Mouse (Mus musculus) erythroblast, adult 5-6 weeks (primary cell): ENCODE measurements around the gene Dctn1. TPM values are rescaled to one million over a fixed set of nuclear protein-coding genes. Genes with fewer than 3 reads are reported as not detected.
"Not testable (repeated sequence)": the region's sequence is repeated elsewhere in the genome, so short reads cannot be mapped to it uniquely, and the experiment has no call there.

Experiments used
- ATAC-seq: replicated peaks from 2 replicates; pipeline ENCODE4 v1.8.0; 2016; ENCODE audit warnings: moderate number of reproducible peaks, mild to moderate bottlenecking, moderate TSS enrichment, inconsistent platforms; ENCODE audit not compliant: poor library complexity, low FRiP score, severe bottlenecking
- total RNA-seq, 2 experiments: library from RNA; stranded (forward) in 1 of 2; stranded (reverse) in 1 of 2; fragments of 150-400 nt in 1 of 2; fragments of 200-764, 138-1000 nt in 1 of 2; gene quantifications; 2 replicates each; pipeline versions ENCODE4 v1.2.3 to v1.2.4; 2015 to 2017; ENCODE audit warnings: low replicate concordance in 2 of 2

Dctn1 gene
- total RNA-seq, 2 experiments from 2014 or later: 18.0 to 21.9 TPM

DNA sequence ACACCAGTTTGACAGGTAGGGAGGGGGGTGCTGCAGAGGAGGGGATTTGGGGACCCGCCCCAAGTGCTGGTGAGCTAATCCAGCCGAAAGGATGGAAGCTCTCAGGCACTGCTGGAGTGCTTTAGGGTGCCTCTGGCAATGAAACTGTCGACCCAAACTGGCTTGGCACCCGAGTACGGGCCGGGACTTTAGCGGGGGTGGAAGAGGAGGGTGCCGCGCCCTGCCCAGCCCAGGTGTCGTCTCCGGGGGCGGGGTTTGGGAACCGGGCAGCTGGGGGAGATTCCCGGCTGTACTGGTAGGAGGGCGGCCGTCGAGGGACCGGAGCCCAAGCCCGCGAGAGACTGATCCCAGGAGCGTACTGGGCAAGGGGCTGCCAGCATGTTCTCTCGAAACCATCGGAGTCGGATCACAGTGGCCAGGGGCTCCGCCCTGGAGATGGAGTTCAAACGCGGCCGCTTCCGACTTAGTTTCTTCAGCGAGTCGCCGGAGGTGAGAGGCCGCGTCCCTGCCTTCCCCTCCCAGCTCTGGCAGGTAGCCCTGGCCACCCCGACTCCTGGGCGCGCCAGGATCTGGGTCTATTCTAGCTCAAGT is 30.1 kb upstream of the Dctn1 start:
- ATAC-seq: no peak

DNA sequence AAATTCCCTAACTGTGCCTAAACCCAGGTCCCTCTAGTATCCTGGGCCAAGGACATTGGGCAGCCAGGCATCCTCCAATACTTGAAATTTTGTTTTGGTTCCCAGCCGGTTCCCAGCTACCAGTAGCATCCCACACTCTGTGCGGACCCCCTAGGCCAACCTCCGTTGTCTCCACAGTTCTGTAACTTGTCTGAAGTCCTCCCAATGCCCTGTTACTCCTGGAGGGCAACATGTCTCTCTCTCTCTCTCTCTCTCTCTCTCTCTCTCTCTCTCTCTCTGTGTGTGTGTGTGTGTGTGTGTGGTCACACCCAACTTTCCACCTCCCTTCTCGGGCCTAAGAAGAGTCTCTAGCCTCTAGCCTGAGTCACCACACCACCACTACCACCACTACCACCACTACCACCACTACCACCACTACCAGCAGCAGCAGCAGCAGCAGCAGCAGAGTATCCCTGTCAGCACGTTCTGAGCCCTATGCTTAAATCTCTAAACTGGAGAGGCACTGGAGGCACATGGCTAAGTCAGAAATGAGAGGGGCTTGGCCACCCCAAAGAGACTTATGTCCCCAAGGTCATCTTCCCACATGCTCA is 29.3 kb upstream of the Dctn1 start:
- ATAC-seq: no peak

DNA sequence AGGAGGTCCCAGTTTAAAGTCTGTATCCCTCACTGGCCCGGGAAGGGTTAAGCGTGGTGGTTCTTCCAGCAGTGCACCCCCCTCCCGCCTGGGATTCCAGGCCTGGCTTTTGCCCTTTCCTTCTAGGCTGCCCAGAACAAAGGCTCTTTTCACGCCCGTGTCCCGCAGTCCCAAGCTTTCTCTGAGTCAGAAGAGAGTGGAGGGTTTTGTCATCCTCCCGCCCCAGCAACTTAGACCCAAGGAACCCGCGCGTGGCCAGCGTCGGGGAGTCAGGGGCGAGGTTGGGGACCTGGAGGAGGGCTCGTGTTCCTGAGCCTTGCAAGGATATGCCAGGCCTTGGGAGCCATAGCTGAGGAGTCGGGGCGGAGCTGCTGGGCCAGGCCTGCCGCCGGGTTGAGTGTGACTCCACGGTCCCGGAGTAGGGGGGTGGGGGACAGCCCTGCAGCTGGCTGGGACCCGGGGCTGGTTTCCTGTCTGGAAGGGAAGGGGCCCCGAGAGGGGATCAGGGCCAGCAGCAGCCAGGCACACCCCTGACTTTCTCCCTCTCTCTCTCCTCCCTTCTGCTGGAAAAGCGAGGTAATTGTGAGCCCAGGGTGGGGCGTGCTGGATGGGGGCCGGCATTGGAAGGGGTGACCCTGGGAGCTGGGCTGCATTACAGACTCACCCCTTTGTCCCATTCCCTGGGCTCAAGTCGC is 28.7 kb upstream of the Dctn1 start:
- ATAC-seq: no peak

- ATAC-seq: no peak
Measured at GRCm38 (mm10) chr6:83137576-83137950, 28.2 kb upstream of the Dctn1 start.

GRCm38 (mm10) chr6:83138056-83138455 is 27.7 kb upstream of the Dctn1 start:
- no peak for ATAC-seq

DNA sequence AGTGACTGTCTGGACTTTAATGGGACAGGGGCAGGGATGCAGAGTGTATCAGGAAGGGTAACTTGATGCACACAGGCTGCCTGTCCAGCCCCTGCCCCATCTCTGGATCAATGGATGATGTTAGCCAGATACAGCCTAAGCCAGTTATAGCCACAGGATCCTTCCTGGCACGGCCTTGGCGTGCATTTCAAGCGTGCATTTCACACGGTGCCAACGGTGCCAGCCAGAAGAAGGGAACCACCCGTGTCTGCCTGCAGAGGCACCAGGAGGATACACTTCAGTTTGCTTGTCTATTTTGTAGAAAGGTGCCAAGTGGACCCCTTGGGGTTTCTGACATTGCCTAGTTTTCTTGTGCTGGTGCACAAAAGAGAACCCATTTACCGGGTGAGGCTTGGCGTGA is 25.7 kb upstream of the Dctn1 start:
- ATAC-seq: no peak

- no peak for ATAC-seq
Measured at GRCm38 (mm10) chr6:83141636-83142035, 24.1 kb upstream of the Dctn1 start.

- no peak for ATAC-seq
Measured at GRCm38 (mm10) chr6:83142211-83142731, 23.4 kb upstream of the Dctn1 start.

GRCm38 (mm10) chr6:83142886-83143285 is 22.8 kb upstream of the Dctn1 start:
- no peak for ATAC-seq

- ATAC-seq: no peak
Measured at GRCm38 (mm10) chr6:83145209-83145608, 20.5 kb upstream of the Dctn1 start.

GRCm38 (mm10) chr6:83145805-83146204 is 19.9 kb upstream of the Dctn1 start:
- ATAC-seq: no peak

DNA sequence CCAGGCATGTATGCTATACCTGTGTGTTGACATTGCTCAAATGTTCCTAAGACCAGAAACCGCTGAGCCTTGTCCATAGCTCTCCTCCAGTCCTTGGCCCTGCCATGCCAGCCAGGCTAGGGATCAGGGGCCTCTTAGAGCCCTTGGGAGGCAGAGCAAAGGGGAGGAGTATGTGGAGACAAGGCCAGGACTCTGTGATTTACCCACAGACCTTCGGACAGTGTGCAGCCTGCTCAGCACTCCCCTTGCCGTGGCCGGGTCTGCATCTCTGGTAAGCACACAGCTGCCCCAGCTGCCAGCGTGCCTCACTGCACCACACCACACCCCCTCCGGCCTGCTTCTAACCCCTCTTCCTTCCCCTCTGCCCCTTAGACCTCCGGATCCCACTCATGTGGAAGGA is 18.4 kb upstream of the Dctn1 start:
- ATAC-seq: no peak

DNA sequence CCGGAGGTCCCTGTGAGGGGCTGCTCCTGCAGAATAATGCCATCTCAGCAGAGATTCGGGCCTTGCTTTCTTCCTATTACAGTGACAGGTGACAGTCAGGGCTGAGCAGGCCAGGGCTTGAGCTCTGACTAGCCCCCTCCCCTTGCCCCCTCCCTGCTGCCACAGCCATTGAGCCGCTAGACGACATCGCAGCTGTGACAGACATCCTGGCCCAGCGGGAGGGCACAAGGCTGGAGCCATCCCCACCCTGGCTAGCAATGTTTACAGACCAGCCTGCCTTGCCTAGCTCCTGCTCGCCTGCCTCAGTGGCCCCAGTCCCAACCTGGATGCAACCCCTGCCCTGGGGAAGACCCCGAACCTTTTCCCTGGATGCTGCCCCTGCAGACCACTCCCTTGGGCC is 14.0 kb upstream of the Dctn1 start:
- ATAC-seq: no peak

GRCm38 (mm10) chr6:83153038-83153437 is 12.7 kb upstream of the Dctn1 start:
- ATAC-seq: no peak

DNA sequence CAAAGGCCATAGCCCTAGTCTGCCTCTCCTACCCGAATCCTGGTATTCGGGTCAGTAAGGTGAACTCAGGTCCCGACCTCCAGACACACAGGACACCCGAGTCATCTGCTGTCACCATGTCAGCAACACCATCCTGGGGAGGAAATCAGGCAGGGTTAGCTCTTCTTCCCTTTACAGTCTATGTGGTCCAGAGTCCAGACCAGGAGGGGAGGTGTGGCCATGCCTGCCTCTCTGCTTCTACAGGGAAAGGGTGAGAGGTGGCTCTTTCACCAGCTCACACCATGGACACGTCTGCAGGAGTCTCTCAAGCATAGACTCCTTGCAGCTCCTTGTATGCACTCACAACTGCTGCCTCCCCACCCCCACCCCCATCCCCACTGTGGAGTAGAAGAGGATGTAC is 12.2 kb upstream of the Dctn1 start:
- no peak for ATAC-seq

- ATAC-seq: no peak
Measured at GRCm38 (mm10) chr6:83155552-83156238, 10.0 kb upstream of the Dctn1 start.

DNA sequence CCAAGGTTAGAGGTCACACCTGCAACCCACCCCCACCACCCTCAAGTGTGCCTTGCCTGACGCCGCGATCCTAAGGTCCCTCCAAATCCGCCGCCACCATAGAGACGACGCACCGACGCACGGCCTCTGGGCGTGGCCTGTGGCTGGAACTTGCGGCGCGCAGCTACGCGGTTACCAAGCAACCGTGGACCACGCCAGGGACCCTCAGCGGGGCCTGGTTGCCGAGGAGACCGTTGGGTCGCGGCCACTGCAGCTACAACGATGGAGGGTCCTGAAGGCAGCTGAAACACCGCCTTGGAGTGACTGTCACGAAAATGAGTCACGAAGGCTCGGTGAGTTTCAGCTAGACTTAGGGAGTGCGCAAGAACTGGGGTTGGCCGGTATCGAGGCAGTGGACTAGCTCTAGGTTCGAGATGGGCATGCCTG is 9.4 kb upstream of the Dctn1 start, which contains the start of the genes Wdr54 and 1700003E16Rik:
Gene Wdr54 (minus strand): TSS at position 139 of the 426 bp plus-strand sequence.
Gene 1700003E16Rik (plus strand): TSS at position 146 of the 426 bp plus-strand sequence.
- ATAC-seq: no peak

- ATAC-seq: not testable (repeated sequence)
Measured at GRCm38 (mm10) chr6:83159456-83159855, 6.3 kb upstream of the Dctn1 start.

DNA sequence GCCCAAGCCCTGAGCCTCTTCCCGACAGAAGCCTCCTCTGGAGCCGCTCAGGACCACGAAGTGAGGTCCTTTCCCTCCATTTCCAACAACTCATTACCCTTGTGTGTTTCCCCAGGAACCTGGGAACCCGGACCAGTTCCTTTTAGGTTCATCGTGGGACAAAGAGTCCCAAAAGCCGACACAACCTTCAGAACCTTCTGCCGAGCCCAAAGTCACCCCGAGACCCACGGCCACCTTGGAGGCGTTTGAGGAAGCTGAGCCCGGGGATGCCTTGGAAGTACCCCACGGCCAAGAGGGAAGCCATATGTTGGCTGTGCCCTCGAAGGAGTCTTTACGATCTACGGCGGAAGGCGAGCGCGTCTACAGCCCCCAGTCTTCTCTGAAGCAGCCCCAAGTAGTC is 4.3 kb upstream of the Dctn1 start:
- ATAC-seq: no peak

- no peak for ATAC-seq
Measured at GRCm38 (mm10) chr6:83161921-83162641, 3.6 kb upstream of the Dctn1 start.
